In genomic region chr3:101161421-101161940, GRCm38 (mm10) we compare ENCODE assay signal across 9 mouse cellular contexts. TPM values are rescaled to one million over a fixed set of nuclear protein-coding genes. Genes with fewer than 3 reads are reported as not detected.
DNase-seq lines count a peak whose midpoint lies in the region; ATAC-seq and TF ChIP-seq lines count a peak whose summit lies in the region.
"Had no signal": no experiment of that assay in that cellular context is flagged by ENCODE, and none has a peak within 500 bp of the region (broad histone marks: within the 10 kb centered on the region; RNA-seq: fewer than 3 reads in every experiment).

No protein-coding gene starts in this region.

- H3K36me3 ChIP-seq in kidney, embryonic 14.5 days (ENCODE audit: control insufficient read depth, insufficient read depth, low read length) = no peaks in the 10 kb centered on the region
- H3K36me3 ChIP-seq in hindbrain, postnatal 0 days (ENCODE audit: insufficient read depth, low read length) = no peaks in the 10 kb centered on the region
- no peaks in the 10 kb centered on the region for H3K36me3 ChIP-seq in neural tube, embryonic 14.5 days (ENCODE audit: control insufficient read depth, insufficient read depth, low read length)
- H3K36me3 ChIP-seq: liver, embryonic 15.5 days had no signal

- no peak overlapping the region for H3K4me3 ChIP-seq in kidney, embryonic 14.5 days (ENCODE audit: low read length)
- no peak overlapping the region for H3K4me3 ChIP-seq in hindbrain, postnatal 0 days (ENCODE audit: low read length)
- H3K4me3 ChIP-seq in neural tube, embryonic 14.5 days (ENCODE audit: low read depth, low read length) = no peak overlapping the region
- H3K4me3 ChIP-seq: liver, embryonic 15.5 days had no signal

- H3K27me3 ChIP-seq in kidney, embryonic 14.5 days (ENCODE audit: control insufficient read depth, insufficient read depth, low read length) = no peaks in the 10 kb centered on the region
- no peaks in the 10 kb centered on the region for H3K27me3 ChIP-seq in hindbrain, postnatal 0 days (ENCODE audit: insufficient read depth, low read length)
- H3K27me3 ChIP-seq in neural tube, embryonic 14.5 days (ENCODE audit: control insufficient read depth, insufficient read depth, low read length) = no peaks in the 10 kb centered on the region

- no peaks in the 10 kb centered on the region for H3K9me3 ChIP-seq in kidney, embryonic 14.5 days (ENCODE audit: control insufficient read depth, low read length)
- H3K9me3 ChIP-seq in hindbrain, postnatal 0 days (ENCODE audit: low read length) = no peaks in the 10 kb centered on the region
- H3K9me3 ChIP-seq in neural tube, embryonic 14.5 days (ENCODE audit: control insufficient read depth, low read length) = no peaks in the 10 kb centered on the region
- H3K9me3 ChIP-seq: liver, embryonic 15.5 days had no signal

- no peak for TF ChIP-seq CTCF in hindbrain, postnatal 0 days (IDR thresholded peaks at IDR 0.05; ENCODE audit: low read depth)

- no peak overlapping the region for H3K27ac ChIP-seq in kidney, embryonic 14.5 days (ENCODE audit: low read depth, low read length)
- H3K27ac ChIP-seq in hindbrain, postnatal 0 days = peak overlapping the region; percentile 49
- 0 out of 2 replicates have a peak overlapping the region, but pooled peaks have one; percentile 52 for H3K27ac ChIP-seq in neural tube, embryonic 14.5 days (ENCODE audit: low read depth, low read length)
- H3K27ac ChIP-seq: liver, embryonic 15.5 days had no signal

- peak overlapping the region; percentile 22 for H3K4me2 ChIP-seq in kidney, embryonic 14.5 days (replicated peaks; ENCODE audit: low read depth, low read length)
- peak overlapping the region; percentile 39 for H3K4me2 ChIP-seq in hindbrain, postnatal 0 days (ENCODE audit: low read depth, low read length)
- no peak overlapping the region for H3K4me2 ChIP-seq in neural tube, embryonic 14.5 days (ENCODE audit: low read depth, low read length)
- H3K4me2 ChIP-seq: liver, embryonic 15.5 days had no signal

- 18% methylated on average over 11 of the region's 11 CpGs for WGBS in kidney, embryonic 14.5 days
- 17% methylated on average over 11 of the region's 11 CpGs for WGBS in hindbrain, postnatal 0 days
- 19% methylated on average over 11 of the region's 11 CpGs for WGBS in neural tube, embryonic 14.5 days

- peak; percentile 79 for ATAC-seq in kidney, embryonic 14.5 days (ENCODE audit: low FRiP score, low TSS enrichment)
- peak; percentile 73 for ATAC-seq in hindbrain, postnatal 0 days
- peak; percentile 70 for ATAC-seq in neural tube, embryonic 14.5 days (ENCODE audit: low read depth)
- ATAC-seq in erythroid progenitor cell, adult 5-6 weeks (replicated peaks; ENCODE audit: low FRiP score, poor library complexity, severe bottlenecking) = no peak

- H3K4me1 ChIP-seq in kidney, embryonic 14.5 days (ENCODE audit: control insufficient read depth, insufficient read depth, low read length) = peaks cover 9% of the 10 kb centered on the region
- H3K4me1 ChIP-seq in hindbrain, postnatal 0 days (ENCODE audit: insufficient read depth, low read length) = peaks cover 14% of the 10 kb centered on the region; the same call in 1 of the 2 replicates
- H3K4me1 ChIP-seq in neural tube, embryonic 14.5 days (ENCODE audit: control insufficient read depth, insufficient read depth, low read length) = peaks cover 6% of the 10 kb centered on the region; the same call in 1 of the 2 replicates
- H3K4me1 ChIP-seq: liver, embryonic 15.5 days had no signal

- no peak for DNase-seq in kidney, adult 8-10 months
- DNase-seq in embryo, embryonic 9.5 days (ENCODE audit: extremely low spot score) = peak; percentile 70
- peak; percentile 46 for DNase-seq in hindbrain, postnatal 0 days (ENCODE audit: low spot score)
- no peak for DNase-seq in frontal cortex, adult 2 months (ENCODE audit: extremely low spot score in 1 of 2, low spot score in 1 of 2)
- no peak for DNase-seq in urinary bladder, postnatal 25 days (ENCODE audit: low spot score)

- H3K9ac ChIP-seq in kidney, embryonic 14.5 days (ENCODE audit: low read depth, low read length) = 0 out of 2 replicates have a peak overlapping the region, but pooled peaks have one; percentile 18
- 0 out of 2 replicates have a peak overlapping the region, but pooled peaks have one; percentile 17 for H3K9ac ChIP-seq in hindbrain, postnatal 0 days (replicated peaks; ENCODE audit: low read length)
- no peak overlapping the region for H3K9ac ChIP-seq in neural tube, embryonic 14.5 days (replicated peaks; ENCODE audit: low read depth, low read length)
- H3K9ac ChIP-seq: liver, embryonic 15.5 days had no signal

RNA-seq across cellular contexts. Expression of gene Ptgfrn, which starts 51.4 kb away (rescaled TPM):
- polyA plus RNA-seq in kidney, embryonic 14.5 days (2014; fragmentation: Nextera tagmentation; extraction: Ambion mirVana) = 4.4 and 4.7 TPM in 2 replicates
- total RNA-seq in hindbrain, postnatal 0 days (2014; rRNA removed) = 51.0 and 52.5 TPM in 2 replicates
- polyA plus RNA-seq in hindbrain, postnatal 0 days (2015; fragmentation: Nextera tagmentation; extraction: Ambion mirVana) = 3.9 and 4.1 TPM in 2 replicates
- polyA plus RNA-seq in neural tube, embryonic 14.5 days (2014; fragmentation: Nextera tagmentation; extraction: Ambion mirVana) = 4.4 and 4.7 TPM in 2 replicates
- polyA plus RNA-seq in frontal cortex, adult 2 months (2012; rRNA removed) = 9.9 and 10.6 TPM in 2 replicates
- 0.84 TPM in 1 of 2 replicates, not detected in the other for total RNA-seq in erythroid progenitor cell, adult 5-6 weeks (2015; ENCODE audit: low replicate concordance)
- not detected in 2 replicates for total RNA-seq in erythroid progenitor cell, adult 5-6 weeks (2017; ENCODE audit: low replicate concordance)

Comparison
In these comparisons a context has a peak if more than half of its experiments do, and no peak if none do; other contexts are left out.
1. DNase-seq: peak in embryo, embryonic 9.5 days (single experiment) and hindbrain, postnatal 0 days (single experiment); none in kidney, adult 8-10 months (0 of 2), frontal cortex, adult 2 months (0 of 2) and urinary bladder, postnatal 25 days (single experiment).